Mouse (Mus musculus): Measurements from ENCODE around the gene Nfu1. TPM values are rescaled to one million over a fixed set of nuclear protein-coding genes. Genes with fewer than 3 reads are reported as not detected.

The Nfu1 gene
- polyA plus RNA-seq, 1 experiment from 2014 or later, result 130 TPM

Other genes with a start within 250 kb of the Nfu1 start
- gene Anxa4, start 215.7 kb upstream of the Nfu1 start, polyA plus RNA-seq (2015; fragmentation: Nextera tagmentation; extraction: Ambion mirVana), result 5.3 and 6.2 TPM in 2 replicates
- gene Aak1, start 159.7 kb upstream of the Nfu1 start, polyA plus RNA-seq (2015; fragmentation: Nextera tagmentation; extraction: Ambion mirVana), result 34.5 and 36.5 TPM in 2 replicates
- gene Gfpt1, start 33.6 kb downstream of the Nfu1 start, polyA plus RNA-seq (2015; fragmentation: Nextera tagmentation; extraction: Ambion mirVana), result 19.0 and 22.5 TPM in 2 replicates
- gene D6Ertd527e, start 95.5 kb downstream of the Nfu1 start, polyA plus RNA-seq (2015; fragmentation: Nextera tagmentation; extraction: Ambion mirVana), result 0.10 and 0.42 TPM in 2 replicates